Mouse (Mus musculus) liver, embryonic 13.5 days (tissue): ENCODE data around the gene Nr6a1. TPM values are rescaled to one million over a fixed set of nuclear protein-coding genes. Genes with fewer than 3 reads are reported as not detected.

ENCODE experiments used
- ATAC-seq: fragments of 200-750 bp; cut with Nextera tagmentation; 2 replicates; pipeline ENCODE4 v1.8.0; 2017; ENCODE audit warnings: low read depth, mild to moderate bottlenecking, moderate number of reproducible peaks, moderate library complexity
- DNase-seq: peaks from one replicate; pipeline ENCODE4 v3.0.0; 2022
- H3K27ac ChIP-seq: fragments of 300-500 bp; sonication (generic); 2 replicates; pipeline ENCODE4 v1.5.1; 2015; ENCODE audit warnings: moderate library complexity, mild to moderate bottlenecking, inconsistent platforms
- H3K27me3 ChIP-seq: fragments of 300-500 bp; sonication (generic); 2 replicates; pipeline ENCODE4 v1.6.1; 2015; ENCODE audit warnings: mild to moderate bottlenecking, inconsistent platforms
- H3K36me3 ChIP-seq: fragments of 300-500 bp; sonication (generic); 2 replicates; pipeline ENCODE4 v1.6.1; 2015; ENCODE audit warnings: mild to moderate bottlenecking, inconsistent platforms
- H3K4me1 ChIP-seq: fragments of 300-500 bp; sonication (generic); replicated peaks from 2 replicates; pipeline ENCODE4 v1.6.1; 2015; ENCODE audit warnings: inconsistent platforms
- H3K4me2 ChIP-seq: fragments of 300-500 bp; sonication (generic); 2 replicates; pipeline ENCODE4 v1.6.1; 2015; ENCODE audit warnings: inconsistent platforms, mild to moderate bottlenecking, moderate library complexity
- H3K4me3 ChIP-seq: fragments of 300-500 bp; sonication (generic); replicated peaks from 2 replicates; pipeline ENCODE4 v1.5.1; 2015; ENCODE audit warnings: mild to moderate bottlenecking, inconsistent platforms
- H3K9ac ChIP-seq: fragments of 300-500 bp; sonication (generic); 2 replicates; pipeline ENCODE4 v1.6.1; 2015; ENCODE audit warnings: mild to moderate bottlenecking, inconsistent platforms
- H3K9me3 ChIP-seq: fragments of 300-500 bp; sonication (generic); replicated peaks from 2 replicates; pipeline ENCODE4 v1.6.1; 2016; ENCODE audit warnings: inconsistent platforms
- WGBS: fragments of 180-500 bp; shearing (Covaris S2); methylation state at CpG from one replicate; pipeline ENCODE4 v1.1.7; 2015; ENCODE audit not compliant: insufficient replicate concordance; 5-methylcytosine and 5-hydroxymethylcytosine counted together
- polyA plus RNA-seq: library from polyadenylated mRNA; unstranded; fragments of >200 nt; fragmentation: Nextera tagmentation; extraction: Ambion mirVana; gene quantifications from 2 replicates; pipeline ENCODE4 v1.2.1, GENCODE M21; 2015

Nr6a1 gene
- polyA plus RNA-seq, 1 experiment from 2014 or later = 0.83 TPM

DNA sequence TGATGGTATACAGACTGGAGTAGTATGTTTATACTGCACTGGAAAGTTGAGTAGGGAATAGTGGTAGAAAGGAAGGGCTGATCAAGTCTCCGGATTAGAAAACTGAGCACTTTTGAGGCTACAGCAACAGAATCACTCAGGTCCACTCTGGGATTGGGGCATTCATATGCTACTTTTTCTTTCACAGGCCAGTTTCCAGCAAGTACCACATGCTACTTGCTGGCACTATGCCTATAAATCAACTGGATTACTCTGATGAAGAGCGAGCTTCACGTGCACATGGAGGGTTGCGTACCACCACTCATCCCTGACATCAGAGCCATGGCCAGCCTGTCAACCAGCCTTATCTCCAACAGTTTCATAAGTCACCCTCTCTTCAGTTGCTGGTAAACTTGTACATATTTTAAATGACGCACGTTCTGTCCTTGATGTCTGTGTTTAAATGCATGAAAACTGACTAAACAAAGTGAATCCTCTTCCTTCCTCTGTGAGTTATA, 197.1 kb downstream of the Nr6a1 start:
- no peaks in the 10 kb centered on the region for H3K4me1 ChIP-seq
- WGBS = 72% methylated on average over 6 of the region's 6 CpGs
- DNase-seq (no peak), ATAC-seq (no peak)
- H3K27ac ChIP-seq = no peak overlapping the region
- H3K36me3 ChIP-seq = no peaks in the 10 kb centered on the region
- no peak overlapping the region for H3K4me2 ChIP-seq
- H3K9me3 ChIP-seq = no peaks in the 10 kb centered on the region
- H3K4me3 ChIP-seq = no peak overlapping the region
- H3K27me3 ChIP-seq = no peaks in the 10 kb centered on the region
- no peak overlapping the region for H3K9ac ChIP-seq

DNA sequence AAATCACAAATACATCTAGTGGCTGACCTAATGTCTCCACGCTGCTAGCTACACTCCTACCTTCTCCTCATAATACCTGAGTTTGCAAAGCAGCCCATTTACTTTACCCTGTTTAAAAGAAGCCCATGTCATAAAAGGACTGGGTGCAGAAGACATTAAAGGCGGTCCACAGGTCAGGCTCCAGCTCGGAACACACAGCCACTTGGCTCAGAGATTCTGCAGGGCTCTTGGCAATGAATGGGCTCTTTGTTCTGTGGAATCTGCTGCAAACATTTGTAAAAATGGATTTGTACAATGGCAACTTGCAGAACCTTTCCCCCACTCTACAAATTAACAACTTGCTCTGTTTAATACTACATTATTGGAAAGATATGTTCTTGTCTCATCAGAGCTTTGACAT, 202.1 kb downstream of the Nr6a1 start:
- Histone ChIP-seq H3K4me2 (no peak overlapping the region), H3K9ac (no peak overlapping the region), H3K4me1 (no peaks in the 10 kb centered on the region), H3K27me3 (no peaks in the 10 kb centered on the region), H3K4me3 (no peak overlapping the region), H3K27ac (no peak overlapping the region), H3K36me3 (no peaks in the 10 kb centered on the region), H3K9me3 (no peaks in the 10 kb centered on the region)
- DNase-seq (no peak), ATAC-seq (no peak)
- 61% methylated on average over 3 of the region's 3 CpGs for WGBS

DNA sequence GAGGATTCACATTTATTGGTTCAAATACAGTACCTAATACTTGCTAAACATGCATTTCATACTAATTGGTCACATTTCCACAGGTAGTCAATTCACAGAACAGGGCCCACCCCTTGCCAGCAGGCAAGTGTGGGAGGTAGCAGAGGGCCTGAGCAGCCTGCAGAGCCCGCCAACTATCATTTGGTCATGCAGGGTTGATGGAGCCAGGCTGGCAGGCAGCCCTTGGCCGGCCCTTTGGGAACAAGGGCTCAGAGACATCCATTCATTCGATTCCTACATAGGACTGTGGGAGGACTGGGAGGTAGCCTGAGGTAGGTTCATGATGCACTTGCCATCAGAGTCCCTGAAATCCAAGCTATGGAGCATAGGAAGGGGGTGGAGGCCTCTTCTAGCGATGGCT, 204.1 kb downstream of the Nr6a1 start:
- no peak overlapping the region for H3K4me2 ChIP-seq
- no peaks in the 10 kb centered on the region for H3K9me3 ChIP-seq
- no peak overlapping the region for H3K27ac ChIP-seq
- H3K27me3 ChIP-seq = no peaks in the 10 kb centered on the region
- ATAC-seq (no peak), DNase-seq (no peak)
- H3K4me1 ChIP-seq = peaks cover 16% of the 10 kb centered on the region
- H3K36me3 ChIP-seq = no peaks in the 10 kb centered on the region
- no peak overlapping the region for H3K9ac ChIP-seq
- H3K4me3 ChIP-seq = no peak overlapping the region
- WGBS = 69% methylated on average over 4 of the region's 4 CpGs

DNA sequence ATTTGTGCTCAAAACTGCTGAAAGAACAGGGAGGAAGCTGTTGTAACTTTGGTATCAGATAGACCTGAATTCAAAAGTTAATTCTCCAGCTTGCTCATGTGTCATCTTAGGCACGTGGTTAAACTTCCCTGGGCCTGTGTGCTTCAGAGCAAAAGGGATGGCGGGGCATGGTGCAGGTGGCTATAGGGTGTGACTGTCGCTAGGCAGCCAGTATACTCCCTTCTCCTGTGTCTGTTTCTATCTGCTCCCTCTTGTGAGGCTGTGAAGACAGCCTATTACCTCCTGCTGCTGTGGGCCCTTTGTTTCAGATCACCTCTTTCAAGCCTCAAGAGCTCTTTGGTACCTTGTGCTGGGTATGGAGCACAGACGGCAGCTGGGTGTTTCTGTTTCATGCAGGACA, 205.4 kb downstream of the Nr6a1 start:
- no peak overlapping the region for H3K9ac ChIP-seq
- H3K27ac ChIP-seq = no peak overlapping the region
- ATAC-seq (no peak), DNase-seq (no peak)
- no peaks in the 10 kb centered on the region for H3K36me3 ChIP-seq
- H3K27me3 ChIP-seq = no peaks in the 10 kb centered on the region
- H3K4me3 ChIP-seq = no peak overlapping the region
- H3K9me3 ChIP-seq = no peaks in the 10 kb centered on the region
- WGBS = 48% methylated on average over 4 of the region's 4 CpGs
- no peak overlapping the region for H3K4me2 ChIP-seq
- H3K4me1 ChIP-seq = peaks cover 26% of the 10 kb centered on the region

DNA sequence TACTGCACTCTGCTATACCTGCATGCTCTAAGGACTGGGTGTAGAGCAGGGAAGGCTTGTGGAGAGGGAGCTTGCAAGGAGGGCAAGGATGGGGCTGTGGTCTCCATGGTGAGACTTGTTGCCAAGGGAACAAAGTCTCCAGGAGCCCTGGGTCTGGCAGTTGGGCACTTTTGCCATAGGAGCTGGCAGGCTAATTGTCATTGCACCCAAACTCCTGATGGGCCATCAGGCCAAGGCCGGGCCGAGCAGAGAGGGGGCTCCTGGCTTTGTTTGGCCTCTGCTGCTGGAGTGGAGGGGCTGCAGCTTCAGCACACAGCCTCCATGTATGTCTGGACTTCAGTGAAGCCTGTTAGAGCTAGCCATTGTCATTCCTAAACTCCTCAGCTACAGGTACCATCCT, 206.8 kb downstream of the Nr6a1 start:
- Histone ChIP-seq H3K9ac (no peak overlapping the region), H3K4me3 (no peak overlapping the region), H3K9me3 (no peaks in the 10 kb centered on the region), H3K36me3 (no peaks in the 10 kb centered on the region), H3K4me2 (no peak overlapping the region), H3K27ac (no peak overlapping the region), H3K27me3 (no peaks in the 10 kb centered on the region), H3K4me1 (peaks cover 26% of the 10 kb centered on the region)
- ATAC-seq = no peak
- WGBS = 70% methylated on average over 2 of the region's 2 CpGs
- DNase-seq = no peak

DNA sequence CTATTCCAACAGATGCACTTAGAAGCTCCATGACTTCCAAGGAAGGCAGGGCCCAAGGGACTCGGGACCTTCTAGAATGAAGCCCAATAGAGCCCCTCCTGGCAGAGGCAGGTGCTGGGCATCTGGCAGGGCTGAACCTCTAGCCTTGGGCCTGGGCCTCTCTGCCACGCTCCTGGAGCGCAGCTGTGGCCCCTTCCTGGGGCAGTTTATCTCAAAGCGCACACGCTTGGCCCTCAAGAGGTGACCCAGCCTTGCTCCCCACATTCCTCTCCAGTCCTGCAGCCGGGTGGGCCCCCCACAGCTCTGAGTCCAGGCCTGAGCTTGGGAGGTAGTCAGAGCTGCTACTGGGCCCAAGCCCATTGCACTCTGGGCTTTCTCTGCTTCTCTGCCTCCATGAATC, 208.1 kb downstream of the Nr6a1 start:
- ATAC-seq = peak; percentile 61
- H3K36me3 ChIP-seq = no peaks in the 10 kb centered on the region

DNA sequence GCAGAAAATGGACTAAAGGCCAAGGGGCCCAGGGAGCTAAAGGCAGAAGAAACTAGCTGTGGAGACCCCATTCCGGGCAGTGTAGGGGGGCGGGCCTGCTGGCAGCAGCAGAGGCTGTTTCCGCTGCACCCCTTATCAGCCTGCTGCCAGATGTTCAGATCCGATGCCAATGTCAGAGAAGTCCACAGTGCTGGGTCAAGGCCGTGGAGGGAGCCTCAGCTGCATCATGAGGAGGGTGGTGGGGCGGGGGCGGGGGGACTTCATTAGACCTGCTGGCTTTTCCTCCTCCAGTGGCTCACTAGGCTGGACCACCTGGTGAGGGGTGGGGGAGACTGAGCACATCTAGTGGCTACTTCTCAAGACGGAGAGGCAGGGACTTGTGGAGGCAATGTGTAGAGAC, 208.8 kb downstream of the Nr6a1 start:
- Histone ChIP-seq H3K4me2 (peak overlapping the region; percentile 24; the same call in 1 of the 2 replicates), H3K9me3 (no peaks in the 10 kb centered on the region), H3K27me3 (peaks cover 12% of the 10 kb centered on the region), H3K4me1 (peaks cover 26% of the 10 kb centered on the region), H3K27ac (no peak overlapping the region), H3K36me3 (no peaks in the 10 kb centered on the region), H3K9ac (0 out of 2 replicates have a peak overlapping the region, but pooled peaks have one; percentile 17), H3K4me3 (no peak overlapping the region)
- WGBS = 20% methylated on average over 8 of the region's 8 CpGs
- ATAC-seq (peak; percentile 72), DNase-seq (peak; percentile 19)

More for the DNA sequence above, 208.1 kb downstream of the Nr6a1 start:
- Histone ChIP-seq H3K9me3 (no peaks in the 10 kb centered on the region), H3K9ac (no peak overlapping the region), H3K27me3 (peaks cover 5% of the 10 kb centered on the region), H3K4me3 (no peak overlapping the region), H3K4me2 (0 out of 2 replicates have a peak overlapping the region, but pooled peaks have one; percentile 24), H3K27ac (no peak overlapping the region), H3K4me1 (peaks cover 26% of the 10 kb centered on the region)
- no peak for DNase-seq
- 20% methylated on average over 6 of the region's 6 CpGs for WGBS

DNA sequence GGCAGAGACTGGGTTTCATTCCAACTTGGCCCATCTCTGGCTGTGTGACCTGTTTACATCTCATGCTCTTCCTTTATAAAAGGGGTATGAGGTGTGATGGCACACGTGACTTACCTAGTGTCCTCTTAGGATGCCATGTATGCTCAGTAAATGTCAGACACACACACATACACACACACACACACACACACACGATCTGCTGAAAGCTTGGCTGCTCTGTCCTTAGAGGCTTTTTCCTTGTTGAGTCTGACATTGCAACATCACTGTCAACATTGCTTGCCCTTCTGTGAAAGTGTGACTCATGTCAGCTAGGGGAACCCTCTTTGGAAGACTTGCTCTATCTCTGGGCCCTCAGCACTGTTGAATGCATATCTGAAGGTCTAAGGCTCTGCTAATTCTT, 210.1 kb downstream of the Nr6a1 start:
- WGBS = 43% methylated on average over 2 of the region's 2 CpGs
- no peaks in the 10 kb centered on the region for H3K36me3 ChIP-seq
- no peaks in the 10 kb centered on the region for H3K9me3 ChIP-seq
- peaks cover 24% of the 10 kb centered on the region for H3K27me3 ChIP-seq
- H3K27ac ChIP-seq = no peak overlapping the region
- no peak for ATAC-seq
- H3K9ac ChIP-seq = no peak overlapping the region
- peaks cover 26% of the 10 kb centered on the region for H3K4me1 ChIP-seq
- H3K4me3 ChIP-seq = no peak overlapping the region
- DNase-seq = no peak
- no peak overlapping the region for H3K4me2 ChIP-seq

DNA sequence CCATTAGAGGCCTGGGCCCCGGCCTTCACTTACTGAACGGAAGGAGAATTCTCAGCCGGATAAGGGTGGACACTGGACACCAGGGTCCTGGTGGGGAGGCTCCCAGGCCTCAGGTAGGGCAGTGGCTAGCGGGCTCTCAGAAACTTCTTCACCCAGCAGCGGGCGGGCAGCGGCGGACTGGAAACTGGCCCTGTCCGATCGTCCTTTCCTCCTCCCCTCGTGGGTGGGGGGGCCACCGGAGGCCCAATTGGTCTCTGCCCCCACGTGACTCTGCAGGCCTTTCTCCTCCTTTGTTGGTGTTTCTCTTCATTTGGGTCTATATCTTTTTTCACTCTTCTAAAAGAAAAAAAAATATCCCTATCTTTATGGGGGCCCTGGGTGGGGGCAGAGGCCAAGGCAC, 213.2 kb downstream of the Nr6a1 start, which contains the start of gene Nr5a1:
TSS of gene Nr5a1 (minus strand) at position 219 of the 400 bp plus-strand sequence.
- Histone ChIP-seq H3K4me3 (no peak within 1 kb of the TSS), H3K36me3 (no peaks in the 10 kb centered on the region), H3K27ac (no peak within 1 kb of the TSS), H3K4me1 (peaks cover 36% of the 10 kb centered on the region), H3K27me3 (peaks cover 55% of the 10 kb centered on the region), H3K9ac (no peak within 1 kb of the TSS), H3K4me2 (no peak within 1 kb of the TSS), H3K9me3 (no peaks in the 10 kb centered on the region)
- ATAC-seq = no peak
- no peak for DNase-seq
- 78% methylated on average over 13 of the region's 13 CpGs for WGBS

DNA sequence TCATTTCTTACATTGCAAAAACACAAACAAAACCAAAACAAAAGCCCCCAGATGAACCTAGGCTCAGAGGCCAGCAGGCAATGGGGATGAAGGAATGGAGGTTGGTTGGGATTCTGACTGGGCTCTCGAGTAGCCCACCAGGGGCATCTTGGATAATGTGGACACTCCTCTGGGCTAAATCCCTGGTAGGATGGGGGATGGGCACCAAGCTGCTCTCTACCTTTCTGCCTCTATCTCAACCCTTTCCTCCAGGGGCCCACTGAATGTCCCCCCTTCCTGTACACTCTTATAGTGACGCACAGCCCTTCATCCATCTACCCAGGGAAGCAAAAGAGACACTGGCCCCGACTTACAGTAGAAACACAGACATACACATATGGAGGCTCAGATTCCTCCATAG, 213.9 kb downstream of the Nr6a1 start:
- no peak overlapping the region for H3K4me3 ChIP-seq
- H3K4me2 ChIP-seq = no peak overlapping the region
- H3K27ac ChIP-seq = no peak overlapping the region
- H3K9me3 ChIP-seq = no peaks in the 10 kb centered on the region
- WGBS = 63% methylated on average over 3 of the region's 3 CpGs
- peaks cover 63% of the 10 kb centered on the region for H3K27me3 ChIP-seq
- H3K4me1 ChIP-seq = peaks cover 29% of the 10 kb centered on the region
- H3K9ac ChIP-seq = no peak overlapping the region
- no peak for ATAC-seq
- DNase-seq = no peak
- no peaks in the 10 kb centered on the region for H3K36me3 ChIP-seq

DNA sequence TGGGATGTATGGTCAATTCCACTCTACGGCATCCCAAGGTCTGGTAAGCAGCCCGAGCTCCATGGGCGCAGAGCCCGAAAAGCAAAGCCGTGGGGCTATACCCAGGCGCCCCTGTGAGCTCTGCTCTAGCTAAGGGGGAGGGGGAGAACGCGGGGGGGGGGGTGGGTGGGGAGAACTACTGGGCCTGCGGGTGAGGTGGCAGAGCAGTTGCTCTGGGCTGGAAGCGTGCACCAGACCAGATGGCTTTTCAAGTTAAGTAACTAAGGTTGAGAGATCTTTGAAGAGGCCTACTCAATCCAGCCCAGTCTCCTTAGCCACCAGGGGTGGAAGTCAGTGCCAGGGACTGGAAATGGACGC, 214.7 kb downstream of the Nr6a1 start:
- Histone ChIP-seq H3K4me1 (peaks cover 21% of the 10 kb centered on the region), H3K36me3 (no peaks in the 10 kb centered on the region), H3K27me3 (peaks cover 71% of the 10 kb centered on the region), H3K9ac (no peak overlapping the region), H3K9me3 (no peaks in the 10 kb centered on the region), H3K4me3 (no peak overlapping the region), H3K4me2 (no peak overlapping the region), H3K27ac (no peak overlapping the region)
- ATAC-seq (no peak), DNase-seq (no peak)
- 41% methylated on average over 10 of the region's 11 CpGs for WGBS

DNA sequence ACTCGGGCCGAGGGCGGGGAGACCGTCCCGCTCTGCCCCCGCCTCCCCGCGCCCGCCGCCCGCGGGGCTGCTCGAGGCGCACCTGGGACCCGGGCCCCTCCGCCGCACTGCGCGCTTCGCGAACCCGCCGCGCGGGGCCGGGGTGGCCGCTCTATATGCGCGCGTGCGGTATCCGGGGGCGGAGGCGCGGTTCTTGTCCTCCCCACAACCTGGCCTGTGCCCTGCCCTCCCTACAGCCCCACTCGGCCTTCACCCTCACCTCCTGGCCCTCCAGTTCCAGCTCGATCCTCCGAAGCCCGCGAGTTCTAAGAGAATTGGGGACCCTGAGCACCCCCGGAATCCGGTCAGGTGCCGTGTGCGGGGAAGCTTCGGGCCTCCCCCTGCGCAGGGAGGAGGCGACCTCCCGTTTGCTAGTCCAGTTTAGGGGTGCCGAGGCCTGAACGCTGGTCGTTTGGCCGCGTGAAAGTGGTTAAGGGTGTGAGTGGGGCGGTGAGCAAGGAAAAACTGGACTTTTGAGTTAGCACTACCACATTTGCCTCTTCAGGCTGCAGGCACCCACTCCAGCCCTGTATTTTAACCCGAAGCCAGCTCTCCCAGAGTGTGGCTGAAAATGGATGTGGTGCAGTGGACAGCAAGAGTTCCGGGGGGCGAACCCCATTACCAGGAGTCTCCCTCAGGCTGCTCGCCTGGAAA, 215.3 kb downstream of the Nr6a1 start:
- no peak for DNase-seq
- peaks cover 76% of the 10 kb centered on the region for H3K27me3 ChIP-seq
- no peaks in the 10 kb centered on the region for H3K36me3 ChIP-seq
- no peaks in the 10 kb centered on the region for H3K9me3 ChIP-seq
- no peak overlapping the region for H3K9ac ChIP-seq
- no peak for ATAC-seq
- peak overlapping the region; percentile 37 for H3K4me3 ChIP-seq
- no peak overlapping the region for H3K27ac ChIP-seq
- peaks cover 17% of the 10 kb centered on the region for H3K4me1 ChIP-seq
- 14% methylated on average over 33 of the region's 58 CpGs for WGBS
- peak overlapping the region; percentile 44 for H3K4me2 ChIP-seq
